Mouse (Mus musculus) liver, embryonic 14.5 days (tissue): ENCODE results near the gene Hdlbp. TPM values are rescaled to one million over a fixed set of nuclear protein-coding genes. Genes with fewer than 3 reads are reported as not detected.
A peak's percentile ranks its signal among the peaks of the same experiment; 100 is the strongest.

ENCODE experiments used
- ATAC-seq: fragments of 200-750 bp; cut with Nextera tagmentation; 2 replicates; pipeline ENCODE4 v1.8.0; 2017; ENCODE audit warnings: moderate number of reproducible peaks, mild to moderate bottlenecking, moderate library complexity; ENCODE audit not compliant: insufficient read depth
- DNase-seq, 3 experiments: peaks; one replicate each; pipeline ENCODE4 v3.0.0-alpha.2; 2012 to 2013; ENCODE audit warnings: low read depth in 3 of 3, low spot score in 3 of 3
- H3K27ac ChIP-seq: fragments of 300-500 bp; sonication (generic); 2 replicates; pipeline ENCODE4 v1.5.1; 2014; ENCODE audit warnings: moderate library complexity, mild to moderate bottlenecking, control low read depth, inconsistent platforms
- H3K27me3 ChIP-seq: fragments of 300-500 bp; sonication (generic); 2 replicates; pipeline ENCODE4 v1.6.1; 2014; ENCODE audit warnings: mild to moderate bottlenecking, low read length, moderate library complexity; ENCODE audit not compliant: control insufficient read depth, insufficient read depth
- H3K36me3 ChIP-seq: fragments of 300-500 bp; sonication (generic); replicated peaks from 2 replicates; pipeline ENCODE4 v1.6.1; 2014; ENCODE audit warnings: low read depth; ENCODE audit not compliant: control insufficient read depth, insufficient read depth
- H3K4me1 ChIP-seq, 2 experiments: fragments of 200-500 bp in 1 of 2; fragments of 300-500 bp in 1 of 2; sonication (generic) in 1 of 2; replicated peaks; 2 replicates each; pipeline ENCODE4 v1.6.1; 2012 to 2014; ENCODE audit warnings: antibody characterized with exemption in 1 of 2, inconsistent platforms in 1 of 2, low read length in 1 of 2; ENCODE audit not compliant: control insufficient read depth in 2 of 2, insufficient read depth in 2 of 2
- H3K4me2 ChIP-seq: fragments of 300-500 bp; sonication (generic); 2 replicates; pipeline ENCODE4 v1.6.1; 2014; ENCODE audit warnings: low read depth, mild to moderate bottlenecking, control low read depth, moderate library complexity
- H3K4me3 ChIP-seq, 2 experiments: fragments of 200-500 bp in 1 of 2; fragments of 300-500 bp in 1 of 2; sonication (generic) in 1 of 2; 2 replicates each; pipeline ENCODE4 v1.5.1; 2012 to 2014; ENCODE audit warnings: low read depth in 2 of 2, low read length in 2 of 2, mild to moderate bottlenecking in 2 of 2, control low read depth in 1 of 2, inconsistent platforms in 1 of 2, moderate library complexity in 1 of 2; ENCODE audit not compliant: insufficient read depth in 1 of 2
- H3K9ac ChIP-seq: fragments of 300-500 bp; sonication (generic); replicated peaks from 2 replicates; pipeline ENCODE4 v1.6.1; 2014; ENCODE audit warnings: mild to moderate bottlenecking, control low read depth, moderate library complexity
- H3K9me3 ChIP-seq: fragments of 300-500 bp; sonication (generic); 2 replicates; pipeline ENCODE4 v1.6.1; 2016; ENCODE audit warnings: low read length, mixed read lengths; ENCODE audit not compliant: control insufficient read depth
- CTCF ChIP-seq: IDR thresholded peaks from 2 replicates; pipeline ENCODE4 v1.5.1; 2016; ENCODE audit warnings: antibody characterized with exemption, low read depth, control low read depth
- EP300 ChIP-seq: IDR thresholded peaks from 2 replicates; pipeline ENCODE4 v1.6.1; 2016; ENCODE audit warnings: antibody characterized with exemption, low read depth
- WGBS: fragments of 180-500 bp; shearing (Covaris S2); extraction: QIAGEN DNeasy Blood & Tissue Kit; methylation state at CpG from one replicate; pipeline ENCODE4 v1.1.7; 2014; ENCODE audit not compliant: insufficient replicate concordance; 5-methylcytosine and 5-hydroxymethylcytosine counted together
- polyA plus RNA-seq, 2 experiments: library from polyadenylated mRNA; depleted of rRNA in 1 of 2; stranded (reverse) in 1 of 2; unstranded in 1 of 2; fragments of >200 nt; fragmentation: Nextera tagmentation in 1 of 2; extraction: Ambion mirVana in 1 of 2; gene quantifications; 2 replicates each; pipeline versions ENCODE4 v1.2.1 to v1.2.3; 2012 to 2014

Gene Hdlbp
- polyA plus RNA-seq, 2 experiments: 47.2 to 59.3 TPM

DNA sequence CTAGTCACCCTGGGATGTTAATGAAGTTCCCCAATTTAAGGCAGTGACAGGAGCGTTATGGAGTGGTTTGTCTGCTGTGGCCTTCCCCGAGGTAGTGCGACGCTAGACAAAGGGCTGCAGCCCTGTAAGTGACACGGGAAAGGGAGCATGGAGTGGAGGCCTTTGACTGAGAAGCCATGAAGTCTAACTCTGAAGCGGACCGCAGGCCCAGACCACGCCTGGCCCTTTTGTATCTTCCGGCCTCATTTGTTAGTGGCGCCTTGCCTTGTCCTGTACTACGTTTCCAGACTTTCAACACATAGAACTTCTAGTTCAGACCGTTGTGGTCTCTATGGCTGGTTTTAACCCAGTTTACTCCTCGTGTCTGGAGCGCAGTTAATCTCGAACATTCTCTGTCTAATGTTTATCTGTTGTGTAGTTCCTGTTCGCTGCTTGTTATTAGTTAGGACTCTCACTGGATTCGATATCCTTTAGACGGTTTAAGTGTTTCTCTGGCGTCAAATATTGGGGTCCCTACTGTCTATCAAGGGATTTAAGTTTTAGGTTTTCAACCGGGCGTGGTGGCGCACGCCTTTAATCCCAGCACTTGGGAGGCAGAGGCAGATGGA, 965 bp upstream of the Hdlbp start:
- TF ChIP-seq CTCF (no peak), EP300 (no peak)

DNA sequence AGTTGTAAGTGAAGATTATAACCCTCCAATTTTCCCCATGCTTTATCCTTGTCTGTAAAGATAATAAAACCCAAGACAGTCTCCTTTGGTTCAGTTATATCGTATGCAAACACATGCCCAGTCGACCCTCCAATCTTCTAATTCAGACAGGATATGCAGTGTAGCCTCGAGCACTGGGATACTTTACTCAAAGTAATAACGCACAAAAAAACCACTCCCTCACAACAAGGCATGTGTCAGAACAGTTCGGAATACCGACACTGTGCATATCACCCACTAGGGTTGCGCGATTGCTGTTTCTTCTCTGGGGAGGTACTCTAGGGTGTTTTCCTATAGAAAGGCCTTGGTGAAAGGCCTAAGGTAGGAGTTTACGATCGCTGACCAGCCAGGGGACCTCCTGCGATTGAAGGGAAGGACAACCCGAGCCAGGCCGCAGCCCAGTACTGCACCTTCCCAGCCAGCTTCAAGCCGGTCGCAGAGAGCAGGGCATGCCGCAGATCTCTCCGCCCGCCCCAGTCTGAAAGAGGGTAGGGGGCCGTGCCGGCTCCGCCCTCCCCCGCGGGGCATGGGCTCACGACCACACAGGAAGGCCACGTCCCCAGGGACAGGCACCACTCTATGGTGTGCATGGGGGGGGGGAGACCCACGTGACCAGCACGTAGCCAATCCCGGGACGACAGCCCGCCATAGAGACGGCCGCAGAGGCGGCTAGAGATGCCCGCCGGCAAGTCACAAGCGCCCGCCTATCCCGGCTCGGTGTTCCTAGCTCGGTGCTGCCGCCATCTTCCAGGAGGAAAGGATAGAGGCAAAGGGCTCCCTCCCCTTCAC, 643 bp downstream of the Hdlbp start:
- no peak for TF ChIP-seq EP300
- TF ChIP-seq CTCF: peak; percentile 57
- Histone ChIP-seq H3K9ac (peak overlapping the region; percentile 85), H3K4me3 (peak overlapping the region; percentile 83 to 93), H3K27ac (peak overlapping the region; percentile 91), H3K36me3 (no peaks in the 10 kb centered on the region), H3K4me1 (peaks cover 11 to 13% of the 10 kb centered on the region in 2 experiments), H3K4me2 (peak overlapping the region; percentile 69), H3K27me3 (no peaks in the 10 kb centered on the region), H3K9me3 (no peaks in the 10 kb centered on the region)
- ATAC-seq (peak; percentile 89), DNase-seq (peak; percentile 91 to 94 (median 92))
- under 1% methylated on average over 41 of the region's 41 CpGs for WGBS

More for the DNA sequence above, 965 bp upstream of the Hdlbp start:
- H3K9ac ChIP-seq: peak overlapping the region; percentile 92
- H3K9me3 ChIP-seq: no peaks in the 10 kb centered on the region
- WGBS: 2% methylated on average over 23 of the region's 23 CpGs
- H3K27me3 ChIP-seq: no peaks in the 10 kb centered on the region
- peak overlapping the region; percentile 83 to 93 for H3K4me3 ChIP-seq
- H3K36me3 ChIP-seq: no peaks in the 10 kb centered on the region
- DNase-seq (peak; percentile 9 to 49 (median 22)), ATAC-seq (no peak)
- H3K27ac ChIP-seq: peak overlapping the region; percentile 91
- H3K4me1 ChIP-seq: peaks cover 11 to 13% of the 10 kb centered on the region in 2 experiments
- peak overlapping the region; percentile 69 for H3K4me2 ChIP-seq

GRCm38 (mm10) chr1:93475694-93476093, 2.9 kb downstream of the Hdlbp start:
- no peak overlapping the region for H3K4me2 ChIP-seq
- no peak overlapping the region for H3K9ac ChIP-seq
- ATAC-seq (no peak), DNase-seq (no peak)
- no peaks in the 10 kb centered on the region for H3K36me3 ChIP-seq
- H3K27me3 ChIP-seq: no peaks in the 10 kb centered on the region
- H3K4me3 ChIP-seq: no peak overlapping the region
- WGBS: 78% methylated on average over 3 of the region's 3 CpGs
- peaks cover 11 to 12% of the 10 kb centered on the region in 2 experiments for H3K4me1 ChIP-seq
- no peaks in the 10 kb centered on the region for H3K9me3 ChIP-seq
- H3K27ac ChIP-seq: no peak overlapping the region
- TF ChIP-seq CTCF (no peak), EP300 (no peak)

DNA sequence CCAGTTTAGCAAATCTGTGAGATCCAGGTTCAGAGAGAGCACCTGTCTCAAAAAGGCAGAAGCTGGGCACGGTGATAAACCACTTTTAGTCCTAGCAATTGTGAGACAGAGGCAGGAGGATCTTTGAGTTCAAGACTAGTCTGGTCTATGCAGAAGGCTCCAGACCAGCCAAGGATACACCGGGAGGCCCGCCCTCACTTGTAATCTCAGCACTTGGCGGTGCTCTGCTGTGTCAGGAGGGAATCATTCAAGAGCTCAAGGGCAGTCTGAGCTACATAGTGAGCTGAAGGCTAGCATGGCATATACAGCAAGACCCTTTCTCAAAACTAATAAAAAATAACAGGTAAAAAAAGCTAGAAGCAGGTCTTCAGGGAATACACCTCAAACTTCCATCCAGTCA, 10.0 kb downstream of the Hdlbp start:
- H3K4me1 ChIP-seq: peaks cover 0 to 3% of the 10 kb centered on the region in 2 experiments; a peak in 1 of 4 replicates
- ATAC-seq: no peak
- H3K4me3 ChIP-seq: no peak overlapping the region
- WGBS: 72% methylated on average over 4 of the region's 4 CpGs
- no peaks in the 10 kb centered on the region for H3K9me3 ChIP-seq
- no peak overlapping the region for H3K9ac ChIP-seq
- H3K27me3 ChIP-seq: no peaks in the 10 kb centered on the region
- no peak overlapping the region for H3K27ac ChIP-seq
- TF ChIP-seq CTCF (no peak), EP300 (no peak)
- H3K36me3 ChIP-seq: no peaks in the 10 kb centered on the region
- no peak for DNase-seq
- no peak overlapping the region for H3K4me2 ChIP-seq

DNA sequence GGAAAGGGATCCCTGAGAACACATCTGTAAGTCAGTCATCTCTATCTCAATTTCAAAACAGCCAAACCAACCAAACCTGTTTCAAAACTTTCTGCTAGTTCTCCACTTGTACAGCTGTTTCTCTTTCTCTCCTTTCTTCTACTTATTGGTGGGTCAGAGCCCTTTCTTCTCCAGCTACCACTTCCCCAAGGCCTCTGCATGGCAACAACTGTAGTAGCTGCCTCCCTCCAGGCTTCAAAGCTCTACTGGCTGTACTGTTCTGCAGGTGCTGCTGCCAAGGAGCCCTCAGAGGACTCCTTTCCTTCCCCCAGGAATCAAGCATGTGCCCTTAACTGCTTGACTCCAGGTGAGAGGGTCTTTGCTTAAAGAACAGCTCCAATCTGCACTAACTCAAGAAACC, 12.9 kb downstream of the Hdlbp start:
- H3K4me3 ChIP-seq: no peak overlapping the region
- no peak overlapping the region for H3K4me2 ChIP-seq
- no peak overlapping the region for H3K9ac ChIP-seq
- H3K4me1 ChIP-seq: peaks cover 0 to 3% of the 10 kb centered on the region in 2 experiments; a peak in 1 of 4 replicates
- H3K27me3 ChIP-seq: no peaks in the 10 kb centered on the region
- no peak overlapping the region for H3K27ac ChIP-seq
- no peaks in the 10 kb centered on the region for H3K36me3 ChIP-seq
- no peaks in the 10 kb centered on the region for H3K9me3 ChIP-seq
- TF ChIP-seq CTCF (no peak), EP300 (no peak)
- no peak for DNase-seq
- ATAC-seq: no peak
